Mouse (Mus musculus) midbrain, embryonic 14.5 days (tissue): ENCODE measurements around the gene Olfr884. TPM values are rescaled to one million over a fixed set of nuclear protein-coding genes. Genes with fewer than 3 reads are reported as not detected.

Source experiments
- ATAC-seq: fragments of 200-750 bp; cut with Nextera tagmentation; 2 replicates; pipeline ENCODE4 v1.8.0; 2017; ENCODE audit warnings: moderate number of reproducible peaks, moderate library complexity; ENCODE audit not compliant: low FRiP score, low TSS enrichment
- DNase-seq: peaks from one replicate; pipeline ENCODE4 v3.0.0-alpha.2; 2015
- H3K27ac ChIP-seq: fragments of 300-500 bp; sonication (generic); replicated peaks from 2 replicates; pipeline ENCODE4 v1.5.1; 2014; ENCODE audit warnings: mild to moderate bottlenecking, low read depth, low read length, moderate library complexity
- H3K27me3 ChIP-seq: fragments of 300-500 bp; sonication (generic); 2 replicates; pipeline ENCODE4 v1.6.1; 2014; ENCODE audit warnings: low read length, control low read depth, mixed read lengths; ENCODE audit not compliant: control insufficient read depth, insufficient read depth
- H3K36me3 ChIP-seq: fragments of 300-500 bp; sonication (generic); 2 replicates; pipeline ENCODE4 v1.6.1; 2014; ENCODE audit warnings: low read length, control low read depth; ENCODE audit not compliant: control insufficient read depth, insufficient read depth
- H3K4me1 ChIP-seq: fragments of 300-500 bp; sonication (generic); 2 replicates; pipeline ENCODE4 v1.6.1; 2014; ENCODE audit warnings: mild to moderate bottlenecking, antibody characterized with exemption, low read length, control low read depth; ENCODE audit not compliant: control insufficient read depth, insufficient read depth
- H3K4me2 ChIP-seq: fragments of 300-500 bp; sonication (generic); 2 replicates; pipeline ENCODE4 v1.6.1; 2014; ENCODE audit warnings: mild to moderate bottlenecking, low read length, moderate library complexity
- H3K4me3 ChIP-seq: fragments of 300-500 bp; sonication (generic); replicated peaks from 2 replicates; pipeline ENCODE4 v1.5.1; 2014; ENCODE audit warnings: low read depth, low read length
- H3K9ac ChIP-seq: fragments of 300-500 bp; sonication (generic); replicated peaks from 2 replicates; pipeline ENCODE4 v1.6.1; 2014; ENCODE audit warnings: mild to moderate bottlenecking, low read length, moderate library complexity
- H3K9me3 ChIP-seq: fragments of 300-500 bp; sonication (generic); 2 replicates; pipeline ENCODE4 v1.6.1; 2016; ENCODE audit warnings: low read length, control low read depth, mixed read lengths; ENCODE audit not compliant: control insufficient read depth
- WGBS: fragments of 180-500 bp; shearing (Covaris S2); extraction: QIAGEN DNeasy Blood & Tissue Kit; methylation state at CpG from one replicate; pipeline ENCODE4 v1.1.7; 2014; 5-methylcytosine and 5-hydroxymethylcytosine counted together
- polyA plus RNA-seq: library from polyadenylated mRNA; unstranded; fragments of >200 nt; fragmentation: Nextera tagmentation; extraction: Ambion mirVana; gene quantifications from 2 replicates; pipeline ENCODE4 v1.2.1, GENCODE M21; 2014

Gene Olfr884
- not detected in 2 replicates for polyA plus RNA-seq

- Histone ChIP-seq H3K9me3 (no peaks in the 10 kb centered on the region), H3K27ac (no peak within 1 kb of the TSS), H3K36me3 (no peaks in the 10 kb centered on the region), H3K27me3 (no peaks in the 10 kb centered on the region), H3K9ac (no peak within 1 kb of the TSS), H3K4me3 (no peak within 1 kb of the TSS), H3K4me1 (no peaks in the 10 kb centered on the region), H3K4me2 (no peak within 1 kb of the TSS)
- WGBS: 71% methylated on average over 1 of the region's 1 CpGs
- ATAC-seq (no peak), DNase-seq (no peak)
Observed at GRCm38 (mm10) chr9:38046255-38046654, at the start of gene Olfr884. TSS of gene Olfr884 (plus strand) at chr9:38046555.

GRCm38 (mm10) chr9:37998581-37999204 is 47.7 kb upstream of the Olfr884 start:
- Histone ChIP-seq H3K4me1 (no peaks in the 10 kb centered on the region), H3K9ac (no peak overlapping the region), H3K36me3 (no peaks in the 10 kb centered on the region), H3K9me3 (no peaks in the 10 kb centered on the region), H3K4me2 (no peak overlapping the region), H3K27ac (no peak overlapping the region), H3K27me3 (no peaks in the 10 kb centered on the region), H3K4me3 (no peak overlapping the region)
- DNase-seq: peak; percentile 57
- ATAC-seq: no peak
- 55% methylated on average over 2 of the region's 2 CpGs for WGBS

- Histone ChIP-seq H3K9me3 (no peaks in the 10 kb centered on the region), H3K4me3 (no peak overlapping the region), H3K9ac (no peak overlapping the region), H3K4me2 (no peak overlapping the region), H3K27ac (no peak overlapping the region), H3K4me1 (no peaks in the 10 kb centered on the region), H3K36me3 (no peaks in the 10 kb centered on the region), H3K27me3 (no peaks in the 10 kb centered on the region)
- ATAC-seq (no peak), DNase-seq (no peak)
- WGBS: 73% methylated on average over 1 of the region's 1 CpGs
Observed at GRCm38 (mm10) chr9:38000021-38000420, 46.3 kb upstream of the Olfr884 start.

- ATAC-seq (no peak), DNase-seq (no peak)
- H3K36me3 ChIP-seq: no peaks in the 10 kb centered on the region
- 88% methylated on average over 1 of the region's 1 CpGs for WGBS
- no peak within 1 kb of the TSS for H3K27ac ChIP-seq
- H3K4me2 ChIP-seq: no peak within 1 kb of the TSS
- no peaks in the 10 kb centered on the region for H3K9me3 ChIP-seq
- no peaks in the 10 kb centered on the region for H3K4me1 ChIP-seq
- H3K27me3 ChIP-seq: no peaks in the 10 kb centered on the region
- H3K4me3 ChIP-seq: no peak within 1 kb of the TSS
- H3K9ac ChIP-seq: no peak within 1 kb of the TSS
Observed at GRCm38 (mm10) chr9:38025508-38025907, 20.8 kb upstream of the Olfr884 start, which contains the start of gene Olfr883. TSS of gene Olfr883 (plus strand) at chr9:38025808.

GRCm38 (mm10) chr9:38061022-38061421 is 14.7 kb downstream of the Olfr884 start, which contains the start of gene Olfr885:
TSS of gene Olfr885 (plus strand) at chr9:38061322.
- Histone ChIP-seq H3K4me2 (no peak within 1 kb of the TSS), H3K9me3 (no peaks in the 10 kb centered on the region), H3K4me3 (no peak within 1 kb of the TSS), H3K9ac (no peak within 1 kb of the TSS), H3K27me3 (no peaks in the 10 kb centered on the region), H3K4me1 (no peaks in the 10 kb centered on the region), H3K27ac (no peak within 1 kb of the TSS), H3K36me3 (no peaks in the 10 kb centered on the region)
- DNase-seq (no peak), ATAC-seq (no peak)
- WGBS: 93% methylated on average over 3 of the region's 3 CpGs

- no peaks in the 10 kb centered on the region for H3K36me3 ChIP-seq
- no peak within 1 kb of the TSS for H3K27ac ChIP-seq
- no peak within 1 kb of the TSS for H3K9ac ChIP-seq
- 83% methylated on average over 1 of the region's 1 CpGs for WGBS
- H3K27me3 ChIP-seq: no peaks in the 10 kb centered on the region
- no peak within 1 kb of the TSS for H3K4me2 ChIP-seq
- H3K4me3 ChIP-seq: no peak within 1 kb of the TSS
- DNase-seq (no peak), ATAC-seq (no peak)
- no peaks in the 10 kb centered on the region for H3K9me3 ChIP-seq
- no peaks in the 10 kb centered on the region for H3K4me1 ChIP-seq
Observed at GRCm38 (mm10) chr9:38083772-38084171, 37.4 kb downstream of the Olfr884 start, which contains the start of gene Olfr887. TSS of gene Olfr887 (plus strand) at chr9:38084072.

Other genes starting within 250 kb of the Olfr884 start
- not detected in 2 replicates for gene Olfr876, start 243.5 kb upstream of the Olfr884 start, polyA plus RNA-seq
- not detected in 2 replicates for gene Olfr877, start 192.3 kb upstream of the Olfr884 start, polyA plus RNA-seq
- not detected in 2 replicates for gene Olfr145, start 149.8 kb upstream of the Olfr884 start, polyA plus RNA-seq
- gene Olfr878, start 128.7 kb upstream of the Olfr884 start, polyA plus RNA-seq: 0.28 TPM in 1 of 2 replicates, not detected in the other
- gene Olfr881, start 54.7 kb upstream of the Olfr884 start, polyA plus RNA-seq: not detected in 2 replicates
- gene Olfr883, start 20.7 kb upstream of the Olfr884 start, polyA plus RNA-seq: not detected in 2 replicates
- not detected in 2 replicates for gene Olfr885, start 14.8 kb downstream of the Olfr884 start, polyA plus RNA-seq
- gene Olfr887, start 37.5 kb downstream of the Olfr884 start, polyA plus RNA-seq: not detected in 2 replicates
- not detected in 2 replicates for gene Olfr888, start 61.6 kb downstream of the Olfr884 start, polyA plus RNA-seq
- gene Olfr889, start 68.6 kb downstream of the Olfr884 start, polyA plus RNA-seq: 0.04 and 0.05 TPM in 2 replicates
- gene Olfr890, start 96.0 kb downstream of the Olfr884 start, polyA plus RNA-seq: not detected in 2 replicates
- not detected in 2 replicates for gene Olfr891, start 134.3 kb downstream of the Olfr884 start, polyA plus RNA-seq
- gene Olfr893, start 161.8 kb downstream of the Olfr884 start, polyA plus RNA-seq: not detected in 2 replicates
- gene Olfr894, start 171.5 kb downstream of the Olfr884 start, polyA plus RNA-seq: not detected in 2 replicates
- gene Olfr143, start 206.2 kb downstream of the Olfr884 start, polyA plus RNA-seq: not detected in 2 replicates
- not detected in 2 replicates for gene Olfr895, start 221.3 kb downstream of the Olfr884 start, polyA plus RNA-seq
- not detected in 2 replicates for gene Olfr896-ps1, start 244.6 kb downstream of the Olfr884 start, polyA plus RNA-seq